Mouse (Mus musculus) G1E-ER4 (cell line): ENCODE results near the gene Adamts16. TPM values are rescaled to one million over a fixed set of nuclear protein-coding genes. Genes with fewer than 3 reads are reported as not detected.

Experiments
- GATA1 ChIP-seq: IDR thresholded peaks from one replicate; pipeline ENCODE4 v1.8.0; 2012; ENCODE audit warnings: low read length, inconsistent platforms
- polyA plus RNA-seq: library from polyadenylated mRNA; stranded (reverse); fragments of >175 nt; gene quantifications from 2 replicates; pipeline ENCODE4 v1.2.3, GENCODE M21; 2012

Gene Adamts16
- not detected in 2 replicates for polyA plus RNA-seq

GRCm38 (mm10) chr13:70841421-70841904, at the start of gene Adamts16:
Gene Adamts16 (minus strand): TSS chr13:70841811.
- no peak for TF ChIP-seq GATA1

GRCm38 (mm10) chr13:70887136-70887535, 45.5 kb upstream of the Adamts16 start:
- TF ChIP-seq GATA1, result no peak

- TF ChIP-seq GATA1, result no peak
Measured at GRCm38 (mm10) chr13:70885006-70885405, 43.4 kb upstream of the Adamts16 start.

- no peak for TF ChIP-seq GATA1
Measured at GRCm38 (mm10) chr13:70883891-70884890, 42.6 kb upstream of the Adamts16 start.

- no peak for TF ChIP-seq GATA1
Measured at GRCm38 (mm10) chr13:70877550-70877913, 35.9 kb upstream of the Adamts16 start.

- TF ChIP-seq GATA1, result no peak
Measured at GRCm38 (mm10) chr13:70876648-70877549, 35.3 kb upstream of the Adamts16 start.

- no peak for TF ChIP-seq GATA1
Measured at GRCm38 (mm10) chr13:70875411-70875949, 33.9 kb upstream of the Adamts16 start.

GRCm38 (mm10) chr13:70874741-70875140, 33.1 kb upstream of the Adamts16 start:
- TF ChIP-seq GATA1, result no peak

GRCm38 (mm10) chr13:70871049-70871448, 29.4 kb upstream of the Adamts16 start:
- no peak for TF ChIP-seq GATA1

- TF ChIP-seq GATA1, result no peak
Measured at GRCm38 (mm10) chr13:70866971-70867625, 25.5 kb upstream of the Adamts16 start.

- no peak for TF ChIP-seq GATA1
Measured at GRCm38 (mm10) chr13:70865867-70866266, 24.3 kb upstream of the Adamts16 start.

GRCm38 (mm10) chr13:70862162-70862908, 20.7 kb upstream of the Adamts16 start:
- no peak for TF ChIP-seq GATA1

GRCm38 (mm10) chr13:70853601-70854000, 12.0 kb upstream of the Adamts16 start:
- no peak for TF ChIP-seq GATA1

- TF ChIP-seq GATA1, result no peak
Measured at GRCm38 (mm10) chr13:70846933-70847332, 5.3 kb upstream of the Adamts16 start.
